Mouse (Mus musculus) right cerebral cortex, postnatal 25 days (tissue): ENCODE data around the gene Fam53b.

Experiments used
- DNase-seq: peaks from one replicate; pipeline ENCODE4 v3.0.0; 2022

Gene Fam53b

GRCm38 (mm10) chr7:132786522-132786921, 27.2 kb downstream of the Fam53b start:
- no peak for DNase-seq

DNA sequence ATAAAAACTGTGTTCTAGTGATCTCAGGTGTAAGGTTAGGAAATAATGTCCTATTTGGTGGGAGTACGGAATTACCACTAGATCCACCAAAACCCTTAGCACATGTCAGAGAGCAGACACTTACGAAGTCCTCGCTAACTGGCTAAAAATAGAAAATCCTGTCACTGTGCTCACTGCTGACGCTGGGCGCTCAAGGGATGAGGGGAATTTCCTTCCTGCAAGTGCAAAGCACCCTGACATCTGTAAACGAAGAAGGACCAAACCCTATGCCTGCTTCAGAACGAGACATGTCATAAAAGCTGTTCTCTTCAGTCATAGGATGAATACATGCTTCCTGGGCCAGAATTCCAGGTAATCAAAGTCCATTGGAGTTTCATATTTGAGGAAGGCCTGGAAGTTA, 27.7 kb downstream of the Fam53b start:
- no peak for DNase-seq

- no peak for DNase-seq
These were observed 29.6 kb downstream of the Fam53b start for GRCm38 (mm10) chr7:132784101-132784500.

GRCm38 (mm10) chr7:132781850-132782249, 31.8 kb downstream of the Fam53b start:
- no peak for DNase-seq

- no peak for DNase-seq
These were observed 32.4 kb downstream of the Fam53b start for GRCm38 (mm10) chr7:132781130-132781814.

GRCm38 (mm10) chr7:132780611-132781010, 33.1 kb downstream of the Fam53b start:
- no peak for DNase-seq

DNA sequence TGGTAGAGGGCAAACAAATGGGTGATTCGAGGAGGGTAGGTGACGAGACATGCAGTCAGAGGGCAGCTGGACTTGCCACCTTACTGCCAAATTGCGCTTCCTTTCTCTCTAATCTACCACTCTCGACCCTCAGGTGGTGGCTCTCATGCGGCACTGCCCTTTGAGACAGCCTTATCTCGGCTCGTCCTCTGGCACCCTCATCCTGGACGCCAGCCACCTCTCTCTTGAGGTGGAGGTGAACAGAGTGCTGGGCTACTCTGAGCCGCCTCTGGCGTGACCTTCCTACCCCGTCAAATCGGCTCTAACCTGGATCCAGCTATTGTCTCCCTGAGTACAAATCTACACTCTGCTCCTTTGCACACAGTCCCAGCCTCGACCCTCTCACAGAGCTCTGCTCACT, 35.1 kb downstream of the Fam53b start:
- DNase-seq = no peak

DNA sequence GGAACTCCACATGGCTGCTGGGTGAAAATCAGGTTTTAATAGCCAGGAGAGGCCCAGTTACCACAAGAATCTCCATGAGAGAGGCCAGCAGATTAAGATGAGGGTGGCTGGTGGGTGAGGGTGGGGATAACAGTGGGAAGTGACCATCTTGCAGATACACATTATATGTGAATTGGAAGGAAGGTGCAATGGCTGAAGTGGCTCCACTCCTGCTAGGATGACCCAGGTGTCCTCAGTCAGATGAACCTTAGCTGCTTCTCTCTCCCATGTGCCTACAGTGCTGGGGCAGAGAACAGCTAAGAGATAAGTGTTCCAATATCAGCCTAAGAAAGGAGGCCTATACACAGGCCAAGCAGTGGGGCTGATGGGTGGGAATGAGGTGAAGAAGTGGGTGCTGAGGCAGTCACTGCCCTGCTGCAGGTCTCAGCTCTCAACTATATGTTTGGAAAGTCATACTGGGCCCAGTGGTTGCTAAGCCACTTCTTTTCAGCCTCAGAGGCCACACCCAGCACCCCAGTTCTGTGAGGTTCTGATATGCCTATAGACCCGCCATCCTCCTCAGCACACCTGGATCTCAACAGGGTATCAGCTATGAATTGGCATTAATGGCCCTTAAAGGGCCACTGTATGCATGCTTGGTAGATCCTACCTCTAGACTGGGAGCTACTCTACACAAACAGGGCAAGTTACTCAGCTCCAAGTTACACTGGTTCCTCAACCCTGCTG, 35.8 kb downstream of the Fam53b start:
- DNase-seq = no peak

DNA sequence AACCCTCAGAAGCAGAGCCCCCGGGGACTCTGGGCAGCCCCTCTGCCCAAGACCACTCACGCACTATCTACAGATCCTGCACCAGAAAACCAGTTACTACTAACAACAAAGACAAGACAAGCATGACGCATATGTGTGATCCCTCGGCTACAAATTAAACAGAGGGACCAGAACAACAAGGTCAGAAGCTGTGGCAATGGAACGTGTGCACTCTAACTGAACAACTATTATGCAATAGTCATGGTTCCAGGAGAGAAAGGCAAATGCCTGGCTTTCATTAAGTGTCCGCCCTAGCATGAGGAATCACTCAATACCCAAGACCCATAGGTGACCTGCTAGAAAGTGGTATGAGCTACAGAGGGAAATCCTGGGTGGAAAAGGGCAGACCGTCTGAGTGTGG, 36.6 kb downstream of the Fam53b start:
- DNase-seq = no peak

DNA sequence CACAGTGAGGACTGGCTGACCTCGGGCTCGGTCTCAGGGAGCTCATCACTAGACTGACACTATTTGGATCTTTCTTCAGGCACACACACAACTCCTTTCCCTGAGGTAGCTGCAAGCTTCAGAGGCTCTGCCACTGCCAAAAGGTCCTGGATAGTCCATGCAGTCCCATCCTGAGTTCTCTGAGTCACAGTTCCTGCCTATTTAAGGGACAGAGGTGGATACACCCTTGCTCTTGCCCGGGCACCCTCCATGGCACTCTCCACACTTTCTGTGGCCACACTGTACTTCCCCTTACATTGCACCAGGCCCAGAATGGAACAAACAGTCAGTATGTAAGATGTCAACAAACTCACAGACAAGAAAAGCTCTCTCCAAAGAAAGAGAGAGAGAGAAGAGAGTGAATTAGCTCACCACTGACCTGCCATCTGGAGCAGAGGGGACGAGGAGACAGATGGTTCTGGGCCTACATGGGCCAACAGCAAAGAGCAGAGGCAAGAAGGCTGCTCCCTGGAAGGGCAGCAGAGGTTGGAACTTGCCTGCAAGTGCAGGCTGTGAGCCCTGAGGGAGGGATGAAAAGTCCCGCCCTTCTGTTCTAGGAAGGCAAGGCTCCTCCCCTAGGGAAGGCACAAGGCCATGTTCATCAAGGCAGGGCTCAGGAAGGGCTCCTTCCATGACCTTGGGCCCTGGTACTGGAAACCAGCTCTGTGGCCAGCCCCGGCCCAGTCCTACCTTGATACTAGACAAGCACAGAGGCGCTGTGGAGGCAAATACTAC, 37.2 kb downstream of the Fam53b start:
- DNase-seq = no peak

DNA sequence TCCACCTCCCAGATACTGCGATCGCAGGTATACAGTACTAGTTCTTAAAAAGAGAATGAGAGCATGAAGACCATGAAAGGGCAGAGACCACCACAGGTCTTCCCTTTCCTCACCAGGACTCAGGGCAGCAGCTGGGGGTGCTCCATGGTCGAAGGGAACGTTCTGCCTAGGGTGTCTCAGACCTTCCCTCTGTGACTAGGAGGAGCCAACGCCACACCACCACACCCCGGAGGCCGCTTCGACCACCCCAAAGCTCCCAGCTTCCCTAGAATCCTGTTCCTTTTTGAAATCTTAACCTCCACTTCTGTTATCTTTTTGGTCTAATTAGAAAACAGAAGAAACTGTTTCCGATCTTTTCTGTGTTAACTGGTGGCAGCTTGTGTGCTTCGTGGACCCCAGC, 37.8 kb downstream of the Fam53b start:
- no peak for DNase-seq

DNA sequence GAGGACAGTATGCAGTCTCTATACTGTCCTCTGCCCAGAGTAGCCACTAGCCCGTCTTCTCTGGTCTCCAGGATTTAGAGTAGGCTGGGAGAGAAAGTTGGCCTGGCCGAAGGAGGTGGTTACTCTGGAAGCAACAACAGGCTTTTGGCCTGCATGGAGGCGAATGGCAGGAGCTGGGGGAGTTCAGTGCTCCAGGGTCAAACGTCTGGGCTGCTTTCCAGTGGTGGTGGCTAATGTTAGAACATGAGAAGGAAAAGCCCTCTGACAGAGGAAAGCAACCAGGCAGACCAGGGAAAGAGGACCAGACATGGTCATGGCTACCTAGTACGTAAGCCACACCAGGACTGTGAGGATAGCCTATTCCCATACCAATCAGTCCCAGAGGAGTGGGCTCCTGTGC, 38.4 kb downstream of the Fam53b start:
- DNase-seq = no peak

DNA sequence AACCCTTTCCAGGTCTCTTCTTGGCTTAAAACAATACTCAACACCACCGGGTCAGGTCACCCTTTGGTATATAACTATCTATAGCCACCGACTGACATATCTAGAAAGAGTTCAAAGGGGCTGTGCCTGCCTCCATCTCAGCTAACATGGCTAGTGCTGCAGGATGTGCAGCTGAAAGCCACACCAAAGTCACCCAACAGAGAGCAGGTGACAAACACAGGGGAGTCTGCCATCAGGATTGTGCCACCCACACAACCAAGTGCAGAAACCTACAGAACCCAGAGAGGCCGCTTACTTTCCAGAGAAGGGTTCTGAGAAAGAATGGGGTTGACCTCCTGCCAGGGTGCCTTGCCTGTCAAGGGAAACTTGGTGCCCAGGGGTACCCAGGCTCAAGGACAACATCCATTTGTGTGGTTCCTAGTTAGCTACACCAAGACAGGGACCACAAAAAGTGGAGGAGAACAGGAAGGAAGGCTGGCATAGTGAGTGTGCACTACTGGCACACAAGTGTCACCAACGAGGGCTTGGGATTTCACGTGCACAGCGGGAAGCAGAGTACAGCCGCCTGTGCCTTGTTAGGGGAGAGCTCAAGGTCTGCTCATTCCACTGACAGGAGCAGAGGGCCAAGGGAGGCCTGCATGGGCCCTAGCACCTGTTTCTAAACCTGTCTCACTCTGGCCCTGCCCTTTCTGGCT, 40.5 kb downstream of the Fam53b start:
- no peak for DNase-seq

- no peak for DNase-seq
These were observed 41.2 kb downstream of the Fam53b start for GRCm38 (mm10) chr7:132772440-132772839.

DNA sequence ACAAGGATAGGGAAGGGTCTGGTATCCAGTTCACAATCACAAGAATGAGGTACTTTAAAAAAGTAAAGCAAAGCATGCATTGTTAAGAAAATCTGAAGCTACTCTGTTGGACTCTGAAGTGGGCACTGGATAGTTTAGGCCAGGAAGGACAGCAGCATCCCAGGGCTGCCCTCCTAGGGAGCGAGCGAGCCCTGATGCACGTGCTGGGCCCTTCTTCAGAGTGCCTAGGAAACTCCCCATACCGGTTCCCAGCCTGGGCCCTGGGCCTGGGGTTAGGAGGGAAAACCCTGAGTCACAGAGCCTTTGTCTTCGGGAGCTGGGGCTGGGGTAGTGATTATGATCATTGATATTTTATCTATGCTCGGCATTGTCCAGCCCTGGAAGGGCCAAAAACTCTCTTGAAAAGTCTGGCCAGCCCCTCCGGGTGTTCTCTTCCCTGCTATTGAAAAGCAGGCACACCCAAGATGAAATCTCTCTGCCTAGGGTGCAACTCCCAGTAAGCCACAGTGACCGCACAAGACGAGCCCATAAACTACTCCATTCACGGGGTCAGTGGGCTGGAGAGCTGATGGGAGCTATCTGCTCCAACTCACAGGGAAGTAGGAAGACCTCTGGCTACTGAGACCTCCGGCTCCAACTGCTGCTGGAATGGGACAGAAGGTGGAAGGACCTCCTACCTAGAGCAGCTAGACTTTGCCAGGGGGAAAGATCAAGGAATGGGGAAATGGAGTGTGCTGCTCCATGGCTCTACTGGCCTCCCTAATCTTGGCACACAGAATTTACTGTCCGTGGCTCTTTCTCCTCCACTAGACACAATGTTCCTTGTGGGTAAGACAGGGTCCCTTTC, 45.0 kb downstream of the Fam53b start:
- no peak for DNase-seq

DNA sequence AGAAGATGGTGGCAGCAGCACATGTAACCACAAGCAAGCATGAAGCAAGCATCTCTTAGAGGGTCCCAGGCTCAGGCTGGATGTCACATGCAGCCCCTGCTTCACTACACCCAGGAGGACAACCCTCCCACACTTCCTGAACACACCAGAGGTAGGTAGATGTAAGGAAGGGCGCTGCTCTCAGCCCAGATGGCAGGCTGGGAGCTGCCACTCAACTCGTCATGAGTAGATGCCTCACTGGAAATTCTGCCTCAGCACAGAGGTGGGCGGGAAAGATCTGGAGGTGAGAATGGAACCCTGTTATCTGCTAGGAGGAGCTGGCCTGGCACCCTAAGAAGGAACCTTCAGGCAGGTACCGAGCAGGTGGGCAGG, 45.7 kb downstream of the Fam53b start:
- no peak for DNase-seq

- no peak for DNase-seq
These were observed 46.3 kb downstream of the Fam53b start for GRCm38 (mm10) chr7:132767233-132767998.

- DNase-seq = no peak
These were observed 47.3 kb downstream of the Fam53b start for GRCm38 (mm10) chr7:132766235-132766871.

GRCm38 (mm10) chr7:132765629-132766186, 48.0 kb downstream of the Fam53b start:
- no peak for DNase-seq

DNA sequence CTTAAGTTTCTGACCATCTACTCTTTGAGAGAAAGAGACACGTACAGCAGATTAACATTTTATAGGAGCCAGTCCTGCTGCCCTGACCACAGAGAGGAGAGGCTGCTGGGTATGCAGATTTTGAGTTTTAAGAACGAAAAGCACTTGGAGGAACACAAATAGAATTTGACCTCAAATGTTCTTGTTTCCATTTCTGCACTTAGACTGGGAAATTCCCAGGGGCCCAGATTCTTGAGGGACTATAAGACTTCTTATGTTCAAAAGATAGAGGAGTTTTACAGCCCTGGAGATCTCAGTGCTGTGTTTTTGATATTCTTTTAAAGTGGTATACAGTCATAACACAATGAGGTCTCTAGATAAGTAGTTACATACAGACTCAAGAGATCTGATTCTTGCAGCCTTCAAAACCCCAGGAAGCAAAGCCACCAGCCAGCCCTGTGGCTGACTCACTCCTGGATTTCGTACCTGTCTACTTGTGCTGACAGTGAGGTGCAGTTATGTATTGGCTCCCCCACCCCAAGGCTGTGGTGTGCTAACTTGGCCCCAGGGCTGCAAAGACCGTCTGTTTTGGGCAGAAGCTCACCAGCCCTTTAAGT, 48.7 kb downstream of the Fam53b start:
- DNase-seq = no peak
